Mouse (Mus musculus) inflammation-experienced regulatory T-cells (primary cell): ENCODE results near the gene Gnao1. TPM values are rescaled to one million over a fixed set of nuclear protein-coding genes. Genes with fewer than 3 reads are reported as not detected.

ENCODE experiments used
- polyA plus RNA-seq, 2 experiments: library from polyadenylated mRNA; unstranded; fragments of 100-300 nt; shearing (Covaris generic); gene quantifications; one replicate each; pipeline ENCODE4 v1.2.1; 2017

Gnao1 gene
- polyA plus RNA-seq: 1 to 10 TPM in 1 of 2 experiments, under 1 TPM in 1; 0.46 to 9.3 TPM

DNA sequence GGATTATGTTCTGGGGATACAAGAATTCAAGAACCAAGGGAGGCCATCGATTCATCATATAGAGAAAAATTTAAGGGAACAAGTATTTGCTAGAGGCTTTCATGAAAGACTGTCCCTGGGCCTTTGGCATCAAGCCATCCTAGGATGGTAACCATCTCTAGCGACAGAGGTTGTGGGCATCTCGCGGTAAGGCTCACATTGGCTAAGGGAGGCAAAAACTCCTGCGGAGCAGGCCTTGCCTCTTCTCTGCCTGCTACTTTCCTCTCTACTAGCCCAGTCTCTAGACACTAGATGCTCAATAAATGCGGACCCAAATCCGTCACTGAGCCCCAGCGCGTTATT lies at the start of gene Gnao1:
Gene Gnao1 (plus strand): TSS at position 281 of the 342 bp plus-strand sequence.

GRCm38 (mm10) chr8:94012013-94012951 lies 202.5 kb downstream of the Gnao1 start, which contains the start of gene Amfr:
Amfr (minus strand) TSS chr8:94012842.

Other genes with a start within 250 kb of the Gnao1 start
- gene Amfr, start 202.9 kb downstream of the Gnao1 start, polyA plus RNA-seq: 100 to 1,000 TPM; 131 to 142 TPM
- 100 to 1,000 TPM in 1 of 2 experiments, 10 to 100 TPM in 1; 87.7 to 102 TPM for gene Nudt21, start 227.1 kb downstream of the Gnao1 start, polyA plus RNA-seq
- 10 to 100 TPM; 14.4 to 15.9 TPM for gene Ogfod1, start 227.2 kb downstream of the Gnao1 start, polyA plus RNA-seq